Mouse (Mus musculus) splenic B cell, adult 2 months (primary cell): ENCODE measurements around the gene Vmn2r109.
"Not testable (repeated sequence)": the region's sequence is repeated elsewhere in the genome, so short reads cannot be mapped to it uniquely, and the experiment has no call there.

ENCODE experiments used
- DNase-seq: peaks from one replicate; pipeline ENCODE4 v3.0.0-alpha.2; 2011; ENCODE audit warnings: low read depth, low spot score
- H3K27me3 ChIP-seq: 2 replicates; pipeline ENCODE4 v1.6.1; 2012; ENCODE audit warnings: mild to moderate bottlenecking, low read length, moderate library complexity, mixed read lengths; ENCODE audit not compliant: control insufficient read depth, poor library complexity, insufficient read depth, severe bottlenecking
- H3K36me3 ChIP-seq: 2 replicates; pipeline ENCODE4 v1.6.1; 2012; ENCODE audit warnings: mild to moderate bottlenecking, low read length, moderate library complexity, mixed read lengths; ENCODE audit not compliant: control insufficient read depth, poor library complexity, insufficient read depth, severe bottlenecking

Vmn2r109 gene

DNA sequence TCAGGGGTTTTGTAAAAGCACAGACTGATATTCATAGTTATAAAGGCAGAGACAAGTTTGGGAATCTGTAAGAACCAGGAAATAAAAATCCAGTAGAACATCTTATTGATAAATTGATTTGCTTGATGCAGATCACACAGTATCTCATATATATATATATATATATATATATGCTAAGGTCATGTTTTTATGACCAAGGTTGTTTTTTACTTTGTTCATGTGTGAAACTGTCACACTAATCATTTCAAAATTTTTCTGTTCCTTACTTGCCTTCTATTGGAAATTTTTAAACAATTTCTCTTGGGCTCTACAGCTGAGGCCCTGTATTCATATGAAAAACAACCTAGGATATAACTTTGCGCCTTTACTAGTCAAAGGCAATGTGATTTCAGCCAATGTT lies at the start of gene Vmn2r109:
Gene Vmn2r109, minus strand, starts transcription at position 101 of the 400 bp plus-strand sequence.
- no peak for DNase-seq
- H3K27me3 ChIP-seq = no peaks in the 10 kb centered on the region
- no peaks in the 10 kb centered on the region for H3K36me3 ChIP-seq

DNA sequence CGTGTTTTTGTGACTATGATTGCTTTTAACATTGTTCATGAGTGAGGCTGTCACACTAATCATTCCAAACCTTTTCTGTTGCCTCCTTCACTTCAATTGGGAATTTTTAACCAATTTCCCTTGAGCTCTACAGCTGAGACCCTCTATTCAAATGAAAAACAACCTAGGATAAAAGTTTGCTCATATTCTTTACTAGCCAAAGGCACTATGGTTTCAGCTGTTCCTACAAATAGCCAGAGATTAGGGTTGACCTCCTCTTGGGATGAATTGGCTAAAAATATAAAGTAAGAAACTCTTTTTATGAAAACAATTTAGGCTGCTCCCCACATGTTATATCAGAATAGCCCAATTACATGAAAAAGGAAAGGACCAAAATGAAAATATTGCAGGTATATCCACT lies 31.8 kb upstream of the Vmn2r109 start, which contains the start of gene Vmn2r110:
Gene Vmn2r110, minus strand, starts transcription at position 101 of the 400 bp plus-strand sequence.
- no peaks in the 10 kb centered on the region for H3K27me3 ChIP-seq
- no peaks in the 10 kb centered on the region for H3K36me3 ChIP-seq
- DNase-seq = no peak

DNA sequence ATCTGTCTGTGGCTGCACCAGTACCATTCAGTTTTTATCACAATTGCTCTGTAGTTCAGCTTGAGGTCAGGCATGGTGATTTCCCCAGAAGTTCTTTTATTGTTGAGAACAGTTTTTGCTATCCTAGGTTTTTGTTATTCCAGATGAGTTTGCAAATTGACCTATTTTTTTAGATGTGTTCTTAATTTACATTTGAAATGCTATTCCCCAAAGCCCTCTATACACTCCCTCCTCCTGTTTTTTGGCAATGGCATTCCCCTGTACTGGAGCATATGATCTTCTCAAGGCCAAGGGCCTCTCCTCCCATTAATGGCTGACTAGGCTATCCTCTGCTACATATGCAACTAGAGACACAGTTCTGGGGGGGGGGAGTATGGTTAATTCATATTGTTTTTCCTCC lies 56.3 kb downstream of the Vmn2r109 start:
- not testable (repeated sequence) for DNase-seq, H3K36me3 ChIP-seq, H3K27me3 ChIP-seq

DNA sequence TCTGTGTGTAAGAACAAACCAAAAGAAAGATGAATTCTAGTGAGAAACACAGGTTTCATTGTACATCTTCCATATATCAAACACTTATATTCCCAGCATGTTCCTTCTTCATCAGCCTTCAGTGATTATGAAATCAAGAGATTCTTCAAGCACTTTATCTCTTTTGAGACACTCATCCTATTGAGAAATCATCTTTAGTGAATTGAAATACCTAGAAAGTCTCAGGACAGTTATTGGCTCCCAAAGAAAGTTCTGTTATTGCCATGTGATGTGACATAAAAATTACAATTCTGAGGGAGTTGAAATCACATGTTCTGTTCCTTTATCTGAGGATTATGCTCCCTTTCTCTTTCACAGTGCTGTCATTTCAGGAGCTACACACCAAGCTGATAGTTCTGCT lies 66.7 kb downstream of the Vmn2r109 start, which contains the start of gene Vmn1r225:
Gene Vmn1r225, plus strand, starts transcription at position 301 of the 400 bp plus-strand sequence.
- no peaks in the 10 kb centered on the region for H3K27me3 ChIP-seq
- no peak for DNase-seq
- H3K36me3 ChIP-seq = no peaks in the 10 kb centered on the region
